Mouse (Mus musculus) forebrain, embryonic 14.5 days (tissue): ENCODE measurements around the gene Plch2. TPM values are rescaled to one million over a fixed set of nuclear protein-coding genes. Genes with fewer than 3 reads are reported as not detected.

Experiments
- ATAC-seq: fragments of 200-750 bp; cut with Nextera tagmentation; 2 replicates; pipeline ENCODE4 v1.8.0; 2017; ENCODE audit warnings: mild to moderate bottlenecking, moderate library complexity
- DNase-seq: peaks from one replicate; pipeline ENCODE4 v3.0.0-alpha.2; 2015; ENCODE audit warnings: low spot score
- H3K27ac ChIP-seq: fragments of 300-500 bp; sonication (generic); 2 replicates; pipeline ENCODE4 v1.5.1; 2014; ENCODE audit warnings: low read depth, mild to moderate bottlenecking, control low read depth, low read length, moderate library complexity
- H3K27me3 ChIP-seq: fragments of 300-500 bp; sonication (generic); replicated peaks from 2 replicates; pipeline ENCODE4 v1.6.1; 2014; ENCODE audit warnings: low read length, control low read depth, mixed read lengths; ENCODE audit not compliant: control insufficient read depth, insufficient read depth
- H3K36me3 ChIP-seq: fragments of 300-500 bp; sonication (generic); 2 replicates; pipeline ENCODE4 v1.6.1; 2014; ENCODE audit warnings: low read length, control low read depth; ENCODE audit not compliant: control insufficient read depth, insufficient read depth
- H3K4me1 ChIP-seq: fragments of 300-500 bp; sonication (generic); 2 replicates; pipeline ENCODE4 v1.6.1; 2014; ENCODE audit warnings: antibody characterized with exemption, low read length, control low read depth; ENCODE audit not compliant: control insufficient read depth, insufficient read depth
- H3K4me2 ChIP-seq: fragments of 300-500 bp; sonication (generic); 2 replicates; pipeline ENCODE4 v1.6.1; 2014; ENCODE audit warnings: mild to moderate bottlenecking, control low read depth, low read length
- H3K4me3 ChIP-seq: fragments of 300-500 bp; sonication (generic); 2 replicates; pipeline ENCODE4 v1.5.1; 2014; ENCODE audit warnings: low read depth, low read length, control low read depth
- H3K9ac ChIP-seq: fragments of 300-500 bp; sonication (generic); 2 replicates; pipeline ENCODE4 v1.6.1; 2014; ENCODE audit warnings: mild to moderate bottlenecking, low read length, control low read depth, moderate library complexity
- H3K9me3 ChIP-seq: fragments of 300-500 bp; sonication (generic); replicated peaks from 2 replicates; pipeline ENCODE4 v1.6.1; 2016; ENCODE audit warnings: low read length, control low read depth, mixed read lengths; ENCODE audit not compliant: control insufficient read depth
- WGBS: fragments of 180-500 bp; shearing (Covaris S2); extraction: QIAGEN DNeasy Blood & Tissue Kit; methylation state at CpG from one replicate; pipeline ENCODE4 v1.1.7; 2014; 5-methylcytosine and 5-hydroxymethylcytosine counted together
- polyA plus RNA-seq: library from polyadenylated mRNA; unstranded; fragments of >200 nt; fragmentation: Nextera tagmentation; extraction: Ambion mirVana; gene quantifications from 2 replicates; pipeline ENCODE4 v1.2.1, GENCODE M21; 2014

Gene Plch2
- polyA plus RNA-seq, 1 experiment from 2014 or later = 6.2 TPM

GRCm38 (mm10) chr4:154935788-154936187 is 120.8 kb downstream of the Plch2 start:
- Histone ChIP-seq H3K4me3 (no peak overlapping the region), H3K27me3 (no peaks in the 10 kb centered on the region), H3K4me2 (no peak overlapping the region), H3K9me3 (no peaks in the 10 kb centered on the region), H3K4me1 (no peaks in the 10 kb centered on the region), H3K27ac (no peak overlapping the region), H3K9ac (no peak overlapping the region), H3K36me3 (no peaks in the 10 kb centered on the region)
- ATAC-seq (no peak), DNase-seq (no peak)
- 82% methylated on average over 7 of the region's 7 CpGs for WGBS

- DNase-seq (no peak), ATAC-seq (no peak)
- H3K4me2 ChIP-seq = no peak overlapping the region
- H3K36me3 ChIP-seq = no peaks in the 10 kb centered on the region
- H3K4me3 ChIP-seq = no peak overlapping the region
- no peaks in the 10 kb centered on the region for H3K9me3 ChIP-seq
- H3K27ac ChIP-seq = no peak overlapping the region
- H3K27me3 ChIP-seq = no peaks in the 10 kb centered on the region
- WGBS = 89% methylated on average over 2 of the region's 2 CpGs
- no peak overlapping the region for H3K9ac ChIP-seq
- no peaks in the 10 kb centered on the region for H3K4me1 ChIP-seq
These were observed 121.8 kb downstream of the Plch2 start for GRCm38 (mm10) chr4:154934800-154935199.

GRCm38 (mm10) chr4:154933306-154933907 is 123.2 kb downstream of the Plch2 start:
- Histone ChIP-seq H3K9ac (no peak overlapping the region), H3K4me3 (no peak overlapping the region), H3K4me1 (no peaks in the 10 kb centered on the region), H3K4me2 (no peak overlapping the region), H3K27ac (no peak overlapping the region), H3K9me3 (no peaks in the 10 kb centered on the region), H3K36me3 (no peaks in the 10 kb centered on the region), H3K27me3 (no peaks in the 10 kb centered on the region)
- ATAC-seq (no peak), DNase-seq (no peak)
- 63% methylated on average over 13 of the region's 13 CpGs for WGBS

Other genes with a start within 250 kb of the Plch2 start
- 0.85 and 1.5 TPM in 2 replicates for gene Ttc34, start 219.3 kb downstream of the Plch2 start, polyA plus RNA-seq
- 0.13 and 0.37 TPM in 2 replicates for gene Mmel1, start 187.2 kb downstream of the Plch2 start, polyA plus RNA-seq
- gene Fam213b, start 157.6 kb downstream of the Plch2 start, polyA plus RNA-seq = 40.3 and 45.9 TPM in 2 replicates
- gene Tnfrsf14, start 128.2 kb downstream of the Plch2 start, polyA plus RNA-seq = not detected in 2 replicates
- 73.0 and 86.0 TPM in 2 replicates for gene Hes5, start 95.9 kb downstream of the Plch2 start, polyA plus RNA-seq
- 34.6 and 38.9 TPM in 2 replicates for gene Pank4, start 92.7 kb downstream of the Plch2 start, polyA plus RNA-seq
- 4.2 and 4.9 TPM in 2 replicates for gene Pex10, start 10.2 kb upstream of the Plch2 start, polyA plus RNA-seq
- 161 and 163 TPM in 2 replicates for gene Rer1, start 29.6 kb upstream of the Plch2 start, polyA plus RNA-seq
- gene Morn1, start 29.8 kb upstream of the Plch2 start, polyA plus RNA-seq = 7.1 and 10.6 TPM in 2 replicates
- gene Ski, start 165.8 kb upstream of the Plch2 start, polyA plus RNA-seq = 16.2 and 17.1 TPM in 2 replicates
- gene Faap20, start 193.0 kb upstream of the Plch2 start, polyA plus RNA-seq = 81.2 and 87.4 TPM in 2 replicates